Mouse (Mus musculus): ENCODE measurements at regions not wholly inside any gene's neighbourhood (a gene's known extent, or its start where the extent isn't known, plus 50 kb on each side); places are given as distances from the start of the nearest gene placed in this dataset.
A peak's percentile ranks its signal among the peaks of the same experiment; 100 is the strongest.
"Not testable (repeated sequence)": the region's sequence is repeated elsewhere in the genome, so short reads cannot be mapped to it uniquely, and the experiment has no call there.

GRCm38 (mm10) chr9:83728428-83728827 lies 77.6 kb downstream of the Elovl4 start:
- no peak for DNase-seq (ENCODE audit: low spot score in 2 of 2)

- peak; percentile 40 to 67 for DNase-seq (ENCODE audit: low spot score in 2 of 2)
Measured at GRCm38 (mm10) chr9:83727462-83728189, 78.5 kb downstream of the Elovl4 start.

DNA sequence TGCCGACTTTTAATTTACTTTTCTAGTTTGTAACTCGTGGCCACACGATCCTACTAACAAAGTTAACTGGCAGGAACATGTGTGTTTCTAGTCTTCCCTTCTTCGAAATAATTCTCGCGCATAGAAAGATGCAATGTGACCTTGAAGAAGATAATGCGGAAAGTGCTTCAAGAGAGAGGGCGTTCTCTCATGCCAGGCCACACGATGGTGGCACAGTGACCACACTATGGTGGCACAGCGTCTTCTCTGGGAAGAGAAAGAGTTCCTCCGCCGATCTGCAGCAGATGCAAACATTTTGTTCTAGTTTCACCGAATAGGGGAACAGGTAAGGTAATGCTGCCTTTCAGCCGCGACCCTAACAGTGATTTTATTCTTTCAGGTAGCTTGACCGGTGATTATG lies 79.1 kb downstream of the Elovl4 start:
- DNase-seq (ENCODE audit: low spot score in 2 of 2): no peak

DNA sequence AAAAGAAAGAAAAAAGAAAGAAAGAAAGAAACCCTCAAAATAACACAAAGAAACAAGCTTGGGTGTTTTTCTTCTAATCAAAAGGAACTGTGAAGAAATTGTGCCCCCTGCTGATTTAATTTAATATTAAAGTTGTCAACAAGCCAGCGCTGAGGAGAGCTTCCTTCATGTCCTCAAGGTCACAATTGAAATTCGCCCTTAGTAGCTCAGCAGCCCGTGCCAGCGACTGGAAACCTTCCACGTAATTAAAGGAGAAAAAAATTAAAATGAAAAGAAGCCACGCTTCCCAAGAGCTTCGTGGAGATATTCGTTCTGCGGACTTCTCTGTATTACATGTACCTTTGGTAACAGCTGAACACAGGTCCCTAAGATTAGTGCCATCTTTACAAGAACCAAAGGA lies 80.0 kb downstream of the Elovl4 start:
- DNase-seq (ENCODE audit: low spot score in 2 of 2): no peak

- no peak for DNase-seq (ENCODE audit: low spot score in 2 of 2)
Measured at GRCm38 (mm10) chr9:83725545-83725944, 80.5 kb downstream of the Elovl4 start.

GRCm38 (mm10) chr9:83720982-83721381 lies 85.1 kb downstream of the Elovl4 start:
- DNase-seq (ENCODE audit: low spot score in 2 of 2): no peak

DNA sequence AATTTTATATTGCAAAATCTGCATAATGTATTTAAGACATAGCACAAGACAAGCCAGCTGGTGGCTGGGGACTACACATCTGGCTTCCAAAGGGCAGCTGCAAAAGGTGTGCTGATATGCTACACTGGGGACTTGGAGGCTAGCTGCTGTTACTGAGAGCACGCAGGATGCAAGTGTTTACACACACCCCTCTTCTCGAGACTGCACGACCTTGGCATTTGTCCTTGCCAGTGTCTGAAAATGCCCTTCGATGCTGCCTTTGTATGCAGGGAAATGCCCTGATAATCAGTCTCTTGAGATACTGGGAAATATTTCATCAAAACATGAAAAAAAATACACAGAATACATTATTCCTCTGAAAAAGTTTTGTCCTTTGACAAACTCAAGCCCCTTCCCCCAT lies 86.3 kb downstream of the Elovl4 start:
- no peak for DNase-seq (ENCODE audit: low spot score in 2 of 2)

DNA sequence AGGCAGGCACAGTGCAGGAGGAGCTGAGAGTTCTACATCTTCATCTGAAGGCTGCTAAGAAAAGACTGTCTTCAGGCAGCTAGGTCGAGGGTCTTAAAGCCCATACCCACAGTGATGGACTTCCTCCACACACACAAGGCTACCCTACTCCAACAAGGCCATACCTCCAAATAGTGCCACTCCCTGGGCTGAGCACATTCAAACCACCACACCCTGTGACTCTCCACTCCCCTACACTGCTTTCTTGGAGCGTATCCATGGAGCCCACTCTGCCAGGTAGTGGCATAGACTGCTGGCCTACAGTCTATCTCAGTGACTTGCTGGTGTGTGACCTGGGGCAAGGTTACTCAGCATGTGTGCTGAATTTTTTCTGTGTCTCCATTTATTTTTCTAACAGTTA lies 88.0 kb downstream of the Elovl4 start:
- DNase-seq (ENCODE audit: low spot score in 2 of 2): not testable (repeated sequence)

DNA sequence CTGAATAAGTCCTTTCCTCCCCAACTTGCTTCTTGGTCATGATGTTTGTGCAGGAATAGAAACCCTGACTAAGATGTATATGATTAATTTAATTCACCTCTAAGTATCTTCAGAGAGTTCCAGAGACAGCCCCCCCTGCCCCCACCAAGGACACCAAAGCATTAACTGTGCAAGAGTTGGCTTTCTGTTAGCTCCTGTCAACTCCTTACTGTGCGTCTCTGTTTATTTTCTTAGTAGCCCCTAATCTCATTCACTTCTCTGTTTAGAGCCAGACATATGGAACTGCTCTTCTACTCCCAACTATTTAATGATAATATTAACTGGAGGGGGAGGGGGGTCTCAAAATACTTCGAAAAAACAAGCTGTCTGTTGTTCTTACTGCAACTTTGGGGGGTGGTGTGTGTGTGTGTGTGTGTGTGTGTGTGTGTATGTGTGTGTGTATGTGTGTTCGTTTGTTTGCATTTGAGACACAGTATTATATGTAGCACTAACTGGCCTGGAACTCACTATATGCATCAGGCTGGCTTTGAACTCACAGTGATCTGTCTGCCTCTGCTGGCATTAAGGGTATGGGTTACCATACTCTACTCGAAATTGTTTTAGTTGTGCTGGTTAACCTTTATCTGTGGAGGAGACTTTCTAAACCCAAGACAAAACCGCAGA lies 89.8 kb downstream of the Elovl4 start:
- DNase-seq (ENCODE audit: low spot score in 2 of 2): no peak

DNA sequence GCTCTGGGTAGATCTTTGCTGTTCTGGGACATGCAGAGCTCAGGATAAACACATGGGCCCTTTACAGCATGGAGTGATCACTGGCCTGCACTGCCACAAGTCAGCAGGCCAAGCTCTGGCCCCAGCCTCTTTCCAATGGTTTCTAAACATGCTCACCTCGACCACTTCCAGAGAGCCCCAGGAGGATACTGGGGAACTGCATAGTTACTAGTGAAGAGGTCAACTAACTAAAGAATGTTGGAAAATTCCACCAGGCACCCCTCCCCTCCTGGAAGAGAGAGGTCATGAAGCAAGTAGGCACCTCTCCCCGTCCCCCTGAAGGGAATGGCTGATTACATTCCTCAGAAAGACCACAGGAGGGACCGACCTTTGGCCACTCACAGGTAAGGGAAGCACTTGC lies 98.7 kb downstream of the Elovl4 start:
- DNase-seq (ENCODE audit: low spot score in 2 of 2): no peak

GRCm38 (mm10) chr9:83706071-83706470 lies 100.0 kb downstream of the Elovl4 start:
- no peak for DNase-seq (ENCODE audit: low spot score in 2 of 2)

DNA sequence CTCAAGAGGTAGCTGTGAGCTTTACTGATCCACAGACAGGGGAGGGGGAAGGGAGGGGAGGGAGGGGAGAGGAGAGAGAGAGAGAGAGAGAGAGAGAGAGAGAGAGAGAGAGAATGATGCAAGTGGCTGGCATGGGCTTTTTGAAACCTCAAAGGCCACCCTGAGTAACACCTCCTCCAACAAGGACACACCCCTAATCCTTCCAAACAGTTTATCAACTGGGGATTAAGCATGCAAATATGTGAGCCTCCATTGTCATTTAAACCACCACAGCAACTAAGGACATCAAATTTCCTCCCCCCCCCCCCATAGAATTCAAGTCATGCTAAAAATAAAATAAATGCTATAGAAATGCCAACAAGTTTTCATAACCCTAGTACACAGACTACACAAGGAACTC lies 101.9 kb downstream of the Elovl4 start:
- no peak for DNase-seq (ENCODE audit: low spot score in 2 of 2)

GRCm38 (mm10) chr9:83700916-83701315 lies 105.2 kb downstream of the Elovl4 start:
- DNase-seq (ENCODE audit: low spot score in 2 of 2): no peak

DNA sequence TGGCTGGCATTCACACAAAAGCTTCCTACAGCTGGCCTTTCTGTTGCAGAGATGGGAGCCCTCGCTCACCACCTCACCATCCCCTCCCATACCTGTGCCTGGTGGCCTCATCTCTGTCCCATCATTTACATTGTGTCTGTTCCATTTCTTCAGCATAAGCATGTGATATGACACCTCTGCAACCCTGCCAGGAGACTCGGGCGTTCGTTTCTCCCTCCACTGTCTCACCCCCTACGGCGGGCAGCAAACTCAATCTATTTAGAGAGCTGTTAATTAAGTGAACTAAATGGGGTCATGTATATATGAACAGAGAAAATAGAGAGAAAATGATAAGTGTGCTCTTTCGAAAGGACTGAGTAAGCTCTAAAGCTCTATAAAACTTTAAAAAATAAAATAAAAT lies 106.0 kb downstream of the Elovl4 start:
- no peak for DNase-seq (ENCODE audit: low spot score in 2 of 2)

DNA sequence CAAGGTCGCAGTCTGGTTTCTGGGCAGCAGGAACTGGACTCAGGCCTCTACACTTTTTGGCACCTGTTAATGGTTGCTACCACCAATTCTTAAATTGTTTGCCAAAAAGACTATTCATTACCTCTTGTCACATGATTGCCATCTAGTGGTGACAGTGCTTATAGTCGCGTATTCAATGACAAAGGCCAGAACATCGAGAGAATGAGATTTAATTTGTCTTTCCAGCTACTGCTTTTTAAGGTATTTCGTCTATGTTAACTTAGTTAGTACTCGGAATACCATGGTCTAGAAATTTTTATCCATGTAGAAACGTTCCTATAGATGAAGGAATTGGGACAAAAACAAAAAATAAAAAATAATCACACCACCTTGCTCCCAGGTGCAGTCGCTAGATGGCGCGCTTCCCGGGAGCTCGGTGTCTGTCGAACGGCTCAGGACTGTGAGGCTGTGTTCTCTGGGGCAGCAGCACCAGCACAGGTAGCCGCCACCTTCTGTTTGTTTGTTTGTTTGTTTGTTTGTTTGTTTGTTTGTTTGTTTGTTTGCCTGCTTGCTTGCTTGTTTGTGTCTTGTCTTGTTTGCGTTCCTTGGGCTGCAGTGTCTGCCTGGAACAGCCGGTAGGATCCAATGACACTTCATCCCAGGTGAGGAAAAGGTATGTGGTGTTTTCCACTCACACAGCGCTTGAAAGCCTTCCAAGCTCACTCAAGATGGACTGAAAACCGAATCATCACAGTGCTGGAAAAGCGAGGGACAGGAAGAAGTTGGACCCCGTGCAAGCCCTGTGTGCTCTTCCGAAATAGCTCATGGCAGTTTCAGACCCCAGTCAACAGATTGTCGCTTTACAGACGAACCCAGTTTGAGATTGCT lies 114.5 kb downstream of the Elovl4 start:
- DNase-seq (ENCODE audit: low spot score in 2 of 2): peak; percentile 32 to 60
